Mouse (Mus musculus): ENCODE data around the gene Madd.

GRCm38 (mm10) chr2:91121497-91121896, 62.1 kb downstream of the Madd start:
- TF ChIP-seq POLR2A (IDR thresholded peaks at IDR 0.05; ENCODE audit: extremely low read depth, insufficient read depth, low read length) = no peak
- no peak for TF ChIP-seq CTCF (IDR thresholded peaks at IDR 0.05; ENCODE audit: extremely low read depth, insufficient read depth, low read length)

Measured in cortical plate, adult 2 months (tissue).